Mouse (Mus musculus): ENCODE measurements around the gene Naa15. TPM values are rescaled to one million over a fixed set of nuclear protein-coding genes. Genes with fewer than 3 reads are reported as not detected.

The Naa15 gene
- polyA plus RNA-seq, 1 experiment from 2014 or later = 12.7 TPM

- no peaks in the 10 kb centered on the region for H3K27me3 ChIP-seq (replicated peaks; ENCODE audit: insufficient read depth, low read length)
- H3K9ac ChIP-seq (replicated peaks; ENCODE audit: low read depth) = no peak overlapping the region
- H3K9me3 ChIP-seq (ENCODE audit: low read length) = no peaks in the 10 kb centered on the region
- WGBS = 87% methylated on average over 3 of the region's 3 CpGs
- DNase-seq (ENCODE audit: low spot score) (no peak), ATAC-seq (no peak)
- TF ChIP-seq EP300 (IDR thresholded peaks at IDR 0.05) = no peak
- TF ChIP-seq CTCF (IDR thresholded peaks at IDR 0.05) = no peak
- H3K36me3 ChIP-seq (ENCODE audit: insufficient read depth, low read length) = no peaks in the 10 kb centered on the region
- H3K4me3 ChIP-seq (ENCODE audit: low read depth, low read length) = no peak overlapping the region
- H3K4me2 ChIP-seq (replicated peaks; ENCODE audit: low read depth, low read length) = no peak overlapping the region
- H3K27ac ChIP-seq (ENCODE audit: low read length) = no peak overlapping the region
- no peaks in the 10 kb centered on the region for H3K4me1 ChIP-seq (ENCODE audit: insufficient read depth, low read depth, low read length)
These were observed 20.1 kb downstream of the Naa15 start for GRCm38 (mm10) chr3:51434871-51435595.

- WGBS = 87% methylated on average over 2 of the region's 2 CpGs
- no peak for TF ChIP-seq EP300 (IDR thresholded peaks at IDR 0.05)
- TF ChIP-seq CTCF (IDR thresholded peaks at IDR 0.05) = no peak
- Histone ChIP-seq H3K4me1 (ENCODE audit: insufficient read depth, low read depth, low read length) (no peaks in the 10 kb centered on the region), H3K4me2 (replicated peaks; ENCODE audit: low read depth, low read length) (no peak overlapping the region), H3K27me3 (replicated peaks; ENCODE audit: insufficient read depth, low read length) (no peaks in the 10 kb centered on the region), H3K36me3 (ENCODE audit: insufficient read depth, low read length) (peaks cover 28% of the 10 kb centered on the region; the same call in 1 of the 2 replicates), H3K9ac (replicated peaks; ENCODE audit: low read depth) (no peak overlapping the region), H3K27ac (ENCODE audit: low read length) (no peak overlapping the region), H3K9me3 (ENCODE audit: low read length) (no peaks in the 10 kb centered on the region), H3K4me3 (ENCODE audit: low read depth, low read length) (no peak overlapping the region)
- DNase-seq (ENCODE audit: low spot score) (no peak), ATAC-seq (no peak)
These were observed 53.6 kb downstream of the Naa15 start for GRCm38 (mm10) chr3:51468530-51468929.

DNA sequence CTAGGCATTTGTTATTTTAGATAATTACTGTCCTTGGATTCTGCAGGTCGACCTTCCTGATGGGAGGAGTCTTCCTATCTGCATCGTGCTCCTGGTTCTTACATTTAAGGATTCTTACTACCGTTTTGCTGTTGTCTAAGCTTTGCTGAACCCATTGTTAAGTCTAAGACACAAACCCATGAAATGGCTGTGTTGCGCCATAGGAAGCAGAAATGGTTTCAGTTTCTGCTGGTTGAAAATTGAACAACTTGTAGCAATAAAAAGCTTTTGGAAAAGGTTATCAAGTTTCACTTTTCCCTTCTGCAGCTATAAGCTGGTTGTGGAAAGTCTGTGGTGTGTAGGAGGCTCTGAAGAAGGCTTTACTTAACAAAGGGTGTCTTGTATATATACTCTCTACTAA, 60.8 kb downstream of the Naa15 start:
- no peaks in the 10 kb centered on the region for H3K4me1 ChIP-seq (ENCODE audit: insufficient read depth, low read depth, low read length)
- 0 out of 2 replicates have a peak, but pooled peaks cover 5% of the 10 kb centered on the region for H3K36me3 ChIP-seq (ENCODE audit: insufficient read depth, low read length)
- WGBS = 77% methylated on average over 4 of the region's 4 CpGs

GRCm38 (mm10) chr3:51479893-51480292, 64.9 kb downstream of the Naa15 start:
- no peak for ATAC-seq
- H3K4me2 ChIP-seq (replicated peaks; ENCODE audit: low read depth, low read length) = no peak overlapping the region
- H3K27me3 ChIP-seq (replicated peaks; ENCODE audit: insufficient read depth, low read length) = no peaks in the 10 kb centered on the region
- H3K9me3 ChIP-seq (ENCODE audit: low read length) = no peaks in the 10 kb centered on the region
- H3K27ac ChIP-seq (ENCODE audit: low read length) = no peak overlapping the region
- no peaks in the 10 kb centered on the region for H3K36me3 ChIP-seq (ENCODE audit: insufficient read depth, low read length)
- TF ChIP-seq CTCF (IDR thresholded peaks at IDR 0.05) (no peak), EP300 (IDR thresholded peaks at IDR 0.05) (no peak)
- H3K9ac ChIP-seq (replicated peaks; ENCODE audit: low read depth) = no peak overlapping the region
- H3K4me3 ChIP-seq (ENCODE audit: low read depth, low read length) = no peak overlapping the region
- H3K4me1 ChIP-seq (ENCODE audit: insufficient read depth, low read depth, low read length) = peaks cover 6% of the 10 kb centered on the region; the same call in 1 of the 2 replicates
- 33% methylated on average over 2 of the region's 2 CpGs for WGBS
- DNase-seq (ENCODE audit: low spot score) = no peak

More for the DNA sequence above, 60.8 kb downstream of the Naa15 start:
- Histone ChIP-seq H3K4me2 (replicated peaks; ENCODE audit: low read depth, low read length) (no peak overlapping the region), H3K4me3 (ENCODE audit: low read depth, low read length) (no peak overlapping the region), H3K9ac (replicated peaks; ENCODE audit: low read depth) (no peak overlapping the region), H3K27ac (ENCODE audit: low read length) (no peak overlapping the region), H3K9me3 (ENCODE audit: low read length) (no peaks in the 10 kb centered on the region), H3K27me3 (replicated peaks; ENCODE audit: insufficient read depth, low read length) (no peaks in the 10 kb centered on the region)
- peak; percentile 21 for DNase-seq (ENCODE audit: low spot score)
- ATAC-seq = no peak
- TF ChIP-seq CTCF (IDR thresholded peaks at IDR 0.05) = no peak
- TF ChIP-seq EP300 (IDR thresholded peaks at IDR 0.05) = no peak

DNA sequence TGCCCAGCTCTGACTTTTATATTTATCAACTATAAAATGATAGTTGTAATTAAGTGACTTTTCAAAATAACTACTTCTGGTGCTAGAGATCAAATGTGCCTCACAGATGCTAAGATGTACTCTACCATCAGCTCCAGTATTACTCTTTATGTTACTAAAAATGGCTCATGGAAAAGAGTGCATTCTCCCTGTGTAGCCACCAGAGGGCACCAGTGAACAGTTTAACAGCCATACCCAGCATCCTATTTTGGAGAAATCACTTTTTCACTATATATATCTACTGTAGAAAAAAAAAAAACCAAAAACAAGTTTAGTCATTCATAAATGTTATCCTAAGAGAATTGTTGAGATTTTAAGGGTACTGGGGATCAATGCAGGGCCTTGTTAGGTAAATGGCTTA, 66.1 kb downstream of the Naa15 start:
- Histone ChIP-seq H3K36me3 (ENCODE audit: insufficient read depth, low read length) (no peaks in the 10 kb centered on the region), H3K9me3 (ENCODE audit: low read length) (no peaks in the 10 kb centered on the region), H3K9ac (replicated peaks; ENCODE audit: low read depth) (no peak overlapping the region), H3K27ac (ENCODE audit: low read length) (no peak overlapping the region), H3K4me1 (ENCODE audit: insufficient read depth, low read depth, low read length) (peaks cover 12% of the 10 kb centered on the region; the same call in 1 of the 2 replicates), H3K4me2 (replicated peaks; ENCODE audit: low read depth, low read length) (no peak overlapping the region), H3K4me3 (ENCODE audit: low read depth, low read length) (no peak overlapping the region), H3K27me3 (replicated peaks; ENCODE audit: insufficient read depth, low read length) (no peaks in the 10 kb centered on the region)
- ATAC-seq (no peak), DNase-seq (ENCODE audit: low spot score) (peak; percentile 81)
- TF ChIP-seq EP300 (IDR thresholded peaks at IDR 0.05) = no peak
- TF ChIP-seq CTCF (IDR thresholded peaks at IDR 0.05) = peak; percentile 86

DNA sequence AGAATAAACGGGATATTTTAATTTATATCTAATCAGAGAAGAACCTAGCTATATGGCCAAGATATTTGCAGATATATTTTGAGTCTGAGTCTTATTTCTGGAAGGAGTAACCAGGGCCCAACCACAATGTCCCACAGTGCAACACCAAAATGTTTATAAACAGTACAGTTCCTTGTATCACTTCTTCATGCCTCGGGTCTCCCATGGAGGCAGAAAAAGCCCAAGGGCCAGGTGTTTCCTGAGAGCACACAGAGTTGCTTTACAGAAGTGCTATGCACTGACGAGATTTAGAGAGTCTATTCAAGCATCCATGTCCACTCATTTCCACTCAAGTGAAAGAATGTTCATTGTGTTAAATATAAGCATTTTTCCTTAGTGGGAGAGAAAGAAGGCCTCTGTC, 66.9 kb downstream of the Naa15 start:
- Histone ChIP-seq H3K4me3 (ENCODE audit: low read depth, low read length) (no peak overlapping the region), H3K4me1 (ENCODE audit: insufficient read depth, low read depth, low read length) (peaks cover 12% of the 10 kb centered on the region; the same call in 1 of the 2 replicates), H3K4me2 (replicated peaks; ENCODE audit: low read depth, low read length) (no peak overlapping the region), H3K36me3 (ENCODE audit: insufficient read depth, low read length) (no peaks in the 10 kb centered on the region), H3K9me3 (ENCODE audit: low read length) (no peaks in the 10 kb centered on the region), H3K27ac (ENCODE audit: low read length) (no peak overlapping the region), H3K27me3 (replicated peaks; ENCODE audit: insufficient read depth, low read length) (no peaks in the 10 kb centered on the region), H3K9ac (replicated peaks; ENCODE audit: low read depth) (no peak overlapping the region)
- DNase-seq (ENCODE audit: low spot score) = no peak
- ATAC-seq = no peak
- TF ChIP-seq CTCF (IDR thresholded peaks at IDR 0.05) (no peak), EP300 (IDR thresholded peaks at IDR 0.05) (no peak)
- WGBS = 25% methylated on average over 3 of the region's 3 CpGs
